Mouse (Mus musculus): ENCODE measurements at regions not wholly inside any gene's neighbourhood (a gene's known extent, or its start where the extent isn't known, plus 50 kb on each side); places are given as distances from the start of the nearest gene placed in this dataset.

DNA sequence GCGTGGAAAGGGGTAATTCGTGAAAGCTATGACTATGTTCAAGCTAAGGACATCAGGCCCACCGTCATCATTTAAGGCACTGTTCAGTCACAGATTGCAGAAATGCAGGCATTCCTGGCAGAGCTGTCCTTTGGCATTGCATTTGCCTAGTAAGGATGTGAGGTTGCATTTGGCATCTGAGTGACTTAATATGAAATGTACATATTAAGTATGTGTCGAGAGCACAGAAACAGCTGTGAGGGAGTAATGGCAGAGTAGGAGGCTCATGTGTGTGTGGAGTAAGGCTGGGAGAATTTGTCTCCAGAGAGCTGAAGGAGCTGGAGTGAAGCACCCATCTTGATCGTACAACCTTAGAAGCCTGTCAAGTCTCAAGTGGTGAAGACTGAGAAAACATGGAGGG is 316.4 kb downstream of the Nucb2 start:
- TF ChIP-seq POLR2A (IDR thresholded peaks at IDR 0.05; ENCODE audit: borderline replicate concordance, extremely low read depth, insufficient read depth, insufficient read length, poor library complexity, severe bottlenecking) (no peak), CTCF (IDR thresholded peaks at IDR 0.05; ENCODE audit: borderline replicate concordance, extremely low read depth, insufficient read depth, insufficient read length) (no peak)
